ENCODE assay signal across 10 mouse cellular contexts in genomic region chr3:6865462-6866147, GRCm38 (mm10).
DNase-seq lines count a peak whose midpoint lies in the region; ATAC-seq lines count a peak whose summit lies in the region.
"Had no signal": no experiment of that assay in that cellular context is flagged by ENCODE, and none has a peak within 500 bp of the region (broad histone marks: within the 10 kb centered on the region; RNA-seq: fewer than 3 reads in every experiment).

No protein-coding gene starts in this region.

- no peaks in the 10 kb centered on the region for H3K9me3 ChIP-seq in forebrain, embryonic 16.5 days (ENCODE audit: control insufficient read depth, low read length)

- H3K27ac ChIP-seq in forebrain, embryonic 16.5 days (ENCODE audit: low read length): no peak overlapping the region

- peaks cover 5% of the 10 kb centered on the region; the same call in 1 of the 2 replicates for H3K4me1 ChIP-seq in forebrain, embryonic 16.5 days (replicated peaks; ENCODE audit: control insufficient read depth, insufficient read depth, low read length)
- H3K4me1 ChIP-seq: heart, embryonic 12.5 days had no signal

- DNase-seq in testis, postnatal 14 days (ENCODE audit: low spot score): peak; percentile 8
- DNase-seq in testis, postnatal 10 days (ENCODE audit: low spot score): no peak
- peak; percentile 14 to 61 for DNase-seq in left cerebral cortex, adult 9 months (ENCODE audit: low spot score in 2 of 2)
- DNase-seq in telencephalon, adult 2 months (ENCODE audit: low read depth, low spot score): peak; percentile 58
- no peak for DNase-seq in gastrocnemius, postnatal 10 days
- DNase-seq: lung, adult 18-20 months had no signal

- H3K36me3 ChIP-seq in forebrain, embryonic 16.5 days (ENCODE audit: control insufficient read depth, insufficient read depth): no peaks in the 10 kb centered on the region
- H3K36me3 ChIP-seq: heart, embryonic 12.5 days had no signal

- H3K9ac ChIP-seq in forebrain, embryonic 16.5 days (replicated peaks; ENCODE audit: low read depth, low read length): no peak overlapping the region
- H3K9ac ChIP-seq: heart, embryonic 12.5 days had no signal

- WGBS in forebrain, embryonic 16.5 days: 43% methylated on average over 3 of the region's 3 CpGs

- no peaks in the 10 kb centered on the region for H3K27me3 ChIP-seq in forebrain, embryonic 16.5 days (replicated peaks; ENCODE audit: control insufficient read depth, insufficient read depth, low read length)
- H3K27me3 ChIP-seq: heart, embryonic 12.5 days had no signal

- peak; percentile 98 for ATAC-seq in forebrain, embryonic 16.5 days
- ATAC-seq in megakaryocyte-erythroid progenitor cell, adult 5-6 weeks (replicated peaks; ENCODE audit: low FRiP score, low TSS enrichment, poor library complexity, severe bottlenecking): no peak
- no peak for ATAC-seq in CD4-positive, CD25-positive, alpha-beta regulatory T cell, adult 4 months

- no peak overlapping the region for H3K4me3 ChIP-seq in forebrain, embryonic 16.5 days (replicated peaks; ENCODE audit: low read length)
- H3K4me3 ChIP-seq: heart, embryonic 12.5 days had no signal

- H3K4me2 ChIP-seq in forebrain, embryonic 16.5 days (ENCODE audit: low read length): no peak overlapping the region
- H3K4me2 ChIP-seq: heart, embryonic 12.5 days had no signal

Comparison
In these comparisons a context has a peak if more than half of its experiments do, and no peak if none do; other contexts are left out.
1. DNase-seq: peak in testis, postnatal 14 days (single experiment), left cerebral cortex, adult 9 months (2 of 2) and telencephalon, adult 2 months (single experiment); none in testis, postnatal 10 days (single experiment) and gastrocnemius, postnatal 10 days (single experiment).